26 mouse cellular contexts compared by ENCODE assay signal in genomic region chr8:104367398-104367797, GRCm38 (mm10). TPM values are rescaled to one million over a fixed set of nuclear protein-coding genes. Genes with fewer than 3 reads are reported as not detected.
A peak's percentile ranks its signal among the peaks of the same experiment; 100 is the strongest.
DNase-seq lines count a peak whose midpoint lies in the region; ATAC-seq lines count a peak whose summit lies in the region.
"Had no signal": no experiment of that assay in that cellular context is flagged by ENCODE, and none has a peak within 500 bp of the region (broad histone marks: within the 10 kb centered on the region; RNA-seq: fewer than 3 reads in every experiment).

No protein-coding gene starts in this region.

- 36% methylated on average over 5 of the region's 5 CpGs for WGBS in neural tube, embryonic 11.5 days
- WGBS in neural tube, embryonic 15.5 days: 27% methylated on average over 5 of the region's 5 CpGs
- WGBS in forebrain, embryonic 16.5 days: 5% methylated on average over 5 of the region's 5 CpGs
- WGBS in midbrain, embryonic 14.5 days: 50% methylated on average over 5 of the region's 5 CpGs

- no peaks in the 10 kb centered on the region for H3K36me3 ChIP-seq in neural tube, embryonic 11.5 days (ENCODE audit: control insufficient read depth, insufficient read depth, low read length)
- H3K36me3 ChIP-seq in neural tube, embryonic 15.5 days: no peaks in the 10 kb centered on the region
- H3K36me3 ChIP-seq in forebrain, embryonic 16.5 days (ENCODE audit: control insufficient read depth, insufficient read depth): no peaks in the 10 kb centered on the region
- no peaks in the 10 kb centered on the region for H3K36me3 ChIP-seq in midbrain, embryonic 14.5 days (ENCODE audit: control insufficient read depth, insufficient read depth, low read length)
- H3K36me3 ChIP-seq: liver, embryonic 13.5 days had no signal

- H3K9me3 ChIP-seq in neural tube, embryonic 11.5 days (ENCODE audit: control insufficient read depth, low read length): no peaks in the 10 kb centered on the region
- no peaks in the 10 kb centered on the region for H3K9me3 ChIP-seq in neural tube, embryonic 15.5 days (replicated peaks)
- no peaks in the 10 kb centered on the region for H3K9me3 ChIP-seq in forebrain, embryonic 16.5 days (ENCODE audit: control insufficient read depth, low read length)
- H3K9me3 ChIP-seq in midbrain, embryonic 14.5 days (ENCODE audit: control insufficient read depth, low read length): no peaks in the 10 kb centered on the region
- H3K9me3 ChIP-seq: limb, embryonic 12.5 days; liver, embryonic 13.5 days; megakaryocyte, embryonic 14.5 days had no signal

- ATAC-seq in neural tube, embryonic 11.5 days (ENCODE audit: insufficient read depth, low FRiP score, low TSS enrichment): peak; percentile 45; the same call in 1 of the 2 replicates
- ATAC-seq in neural tube, embryonic 15.5 days (ENCODE audit: low FRiP score): no peak
- peak; percentile 39 for ATAC-seq in forebrain, embryonic 16.5 days
- ATAC-seq in midbrain, embryonic 14.5 days (ENCODE audit: low FRiP score, low TSS enrichment): no peak
- ATAC-seq in activated CD4-positive, CD25-positive, alpha-beta regulatory T cell, adult 4 months: no peak
- ATAC-seq: inflammation-experienced regulatory T-cells, adult 6 months; Patski had no signal

- no peak overlapping the region for H3K4me2 ChIP-seq in neural tube, embryonic 11.5 days (ENCODE audit: low read depth)
- no peak overlapping the region for H3K4me2 ChIP-seq in neural tube, embryonic 15.5 days
- H3K4me2 ChIP-seq in forebrain, embryonic 16.5 days (ENCODE audit: low read length): no peak overlapping the region
- H3K4me2 ChIP-seq in midbrain, embryonic 14.5 days (ENCODE audit: low read length): no peak overlapping the region
- H3K4me2 ChIP-seq: limb, embryonic 12.5 days; liver, embryonic 13.5 days had no signal

- H3K4me1 ChIP-seq in neural tube, embryonic 11.5 days (ENCODE audit: control insufficient read depth, insufficient read depth, low read length): no peaks in the 10 kb centered on the region
- peaks cover 23% of the 10 kb centered on the region for H3K4me1 ChIP-seq in neural tube, embryonic 15.5 days
- peaks cover 14% of the 10 kb centered on the region for H3K4me1 ChIP-seq in forebrain, embryonic 16.5 days (replicated peaks; ENCODE audit: control insufficient read depth, insufficient read depth, low read length)
- 0 out of 2 replicates have a peak, but pooled peaks cover 2% of the 10 kb centered on the region for H3K4me1 ChIP-seq in midbrain, embryonic 14.5 days (ENCODE audit: control insufficient read depth, insufficient read depth, low read length)

- DNase-seq in neural tube, embryonic 11.5 days (ENCODE audit: low spot score): no peak
- DNase-seq in midbrain, embryonic 14.5 days: peak; percentile 37
- no peak for DNase-seq in adrenal gland, postnatal 14 days
- DNase-seq in layer of hippocampus, adult 8-10 months (ENCODE audit: low spot score in 2 of 2): no peak
- DNase-seq: cerebellum, postnatal 14 days; embryo, embryonic 11 days; gastrocnemius, postnatal 14 days; kidney, adult 8-10 months; kidney, postnatal 25 days; layer of hippocampus, adult 9-11 months; liver, embryonic 13.5 days; right cerebral cortex, postnatal 4 days; thymus, postnatal 4 days had no signal

- H3K9ac ChIP-seq in neural tube, embryonic 11.5 days (ENCODE audit: low read length): no peak overlapping the region
- H3K9ac ChIP-seq in neural tube, embryonic 15.5 days (replicated peaks): no peak overlapping the region
- no peak overlapping the region for H3K9ac ChIP-seq in forebrain, embryonic 16.5 days (replicated peaks; ENCODE audit: low read depth, low read length)
- no peak overlapping the region for H3K9ac ChIP-seq in midbrain, embryonic 14.5 days (replicated peaks; ENCODE audit: low read length)
- H3K9ac ChIP-seq: limb, embryonic 12.5 days; liver, embryonic 13.5 days had no signal

- H3K27me3 ChIP-seq in neural tube, embryonic 11.5 days (ENCODE audit: control insufficient read depth, insufficient read depth, low read length): no peaks in the 10 kb centered on the region
- no peaks in the 10 kb centered on the region for H3K27me3 ChIP-seq in neural tube, embryonic 15.5 days (replicated peaks)
- no peaks in the 10 kb centered on the region for H3K27me3 ChIP-seq in forebrain, embryonic 16.5 days (replicated peaks; ENCODE audit: control insufficient read depth, insufficient read depth, low read length)
- no peaks in the 10 kb centered on the region for H3K27me3 ChIP-seq in midbrain, embryonic 14.5 days (ENCODE audit: control insufficient read depth, insufficient read depth, low read length)
- H3K27me3 ChIP-seq: limb, embryonic 12.5 days; liver, embryonic 13.5 days; Patski had no signal

- H3K4me3 ChIP-seq in neural tube, embryonic 11.5 days (ENCODE audit: low read depth, low read length): no peak overlapping the region
- no peak overlapping the region for H3K4me3 ChIP-seq in neural tube, embryonic 15.5 days (replicated peaks)
- H3K4me3 ChIP-seq in forebrain, embryonic 16.5 days (replicated peaks; ENCODE audit: low read length): no peak overlapping the region
- no peak overlapping the region for H3K4me3 ChIP-seq in midbrain, embryonic 14.5 days (replicated peaks; ENCODE audit: low read depth, low read length)
- H3K4me3 ChIP-seq: limb, embryonic 12.5 days; liver, embryonic 13.5 days; megakaryocyte, embryonic 14.5 days; myocyte had no signal

- H3K27ac ChIP-seq in neural tube, embryonic 11.5 days (ENCODE audit: low read depth, low read length): no peak overlapping the region
- H3K27ac ChIP-seq in neural tube, embryonic 15.5 days (replicated peaks): no peak overlapping the region
- no peak overlapping the region for H3K27ac ChIP-seq in forebrain, embryonic 16.5 days (ENCODE audit: low read length)
- no peak overlapping the region for H3K27ac ChIP-seq in midbrain, embryonic 14.5 days (replicated peaks; ENCODE audit: low read depth, low read length)
- H3K27ac ChIP-seq: limb, embryonic 12.5 days; liver, embryonic 13.5 days had no signal

RNA-seq across cellular contexts. Expression of gene Cmtm3, which starts 28.2 kb away (rescaled TPM):
- 84.6 and 90.8 TPM in 2 replicates for polyA plus RNA-seq in neural tube, embryonic 11.5 days (2014; fragmentation: Nextera tagmentation; extraction: Ambion mirVana)
- polyA plus RNA-seq in neural tube, embryonic 15.5 days (2015; fragmentation: Nextera tagmentation; extraction: Ambion mirVana): 38.9 and 57.6 TPM in 2 replicates
- 34.0 and 39.6 TPM in 2 replicates for polyA plus RNA-seq in forebrain, embryonic 16.5 days (2015; fragmentation: Nextera tagmentation; extraction: Ambion mirVana)
- 28.6 and 36.9 TPM in 2 replicates for polyA plus RNA-seq in midbrain, embryonic 14.5 days (2014; fragmentation: Nextera tagmentation; extraction: Ambion mirVana)
- polyA plus RNA-seq in activated CD4-positive, CD25-positive, alpha-beta regulatory T cell, adult 4 months (2017; shearing (Covaris generic)): 10 to 100 TPM; 17.1 to 22.7 TPM
- total RNA-seq in adrenal gland, postnatal 14 days (2021): 61.1 and 67.9 TPM in 2 replicates
- 10 to 100 TPM in 3 of 4 experiments, 1 to 10 TPM in 1; 7.7 to 23.1 (median 16.0) TPM for total RNA-seq in layer of hippocampus, adult 8-10 months (2022)

RNA-seq across cellular contexts. Expression of gene Cmtm4, which starts 28.2 kb away (rescaled TPM):
- 2.8 and 3.2 TPM in 2 replicates for polyA plus RNA-seq in neural tube, embryonic 11.5 days (2014; fragmentation: Nextera tagmentation; extraction: Ambion mirVana)
- polyA plus RNA-seq in neural tube, embryonic 15.5 days (2015; fragmentation: Nextera tagmentation; extraction: Ambion mirVana): 2.4 and 2.6 TPM in 2 replicates
- 2.8 and 3.2 TPM in 2 replicates for polyA plus RNA-seq in forebrain, embryonic 16.5 days (2015; fragmentation: Nextera tagmentation; extraction: Ambion mirVana)
- polyA plus RNA-seq in midbrain, embryonic 14.5 days (2014; fragmentation: Nextera tagmentation; extraction: Ambion mirVana): 3.6 and 5.1 TPM in 2 replicates
- polyA plus RNA-seq in activated CD4-positive, CD25-positive, alpha-beta regulatory T cell, adult 4 months (2017; shearing (Covaris generic)): under 1 TPM; 0.40 TPM
- total RNA-seq in adrenal gland, postnatal 14 days (2021): 36.8 and 40.9 TPM in 2 replicates
- 10 to 100 TPM; 59.8 to 75.9 (median 66.7) TPM for total RNA-seq in layer of hippocampus, adult 8-10 months (2022)

RNA-seq across cellular contexts. Expression of gene Cmtm2b, which starts 45.4 kb away (rescaled TPM):
- not detected in 2 replicates for polyA plus RNA-seq in neural tube, embryonic 11.5 days (2014; fragmentation: Nextera tagmentation; extraction: Ambion mirVana)
- not detected in 2 replicates for polyA plus RNA-seq in neural tube, embryonic 15.5 days (2015; fragmentation: Nextera tagmentation; extraction: Ambion mirVana)
- not detected in 2 replicates for polyA plus RNA-seq in forebrain, embryonic 16.5 days (2015; fragmentation: Nextera tagmentation; extraction: Ambion mirVana)
- not detected in 2 replicates for polyA plus RNA-seq in midbrain, embryonic 14.5 days (2014; fragmentation: Nextera tagmentation; extraction: Ambion mirVana)
- not detected for polyA plus RNA-seq in activated CD4-positive, CD25-positive, alpha-beta regulatory T cell, adult 4 months (2017; shearing (Covaris generic))
- total RNA-seq in adrenal gland, postnatal 14 days (2021): not detected in 2 replicates
- total RNA-seq in layer of hippocampus, adult 8-10 months (2022): not detected
- total RNA-seq: gastrocnemius, postnatal 14 days had no signal
- polyA plus RNA-seq: C2C12; frontal cortex, adult 2 months; heart, postnatal 0 days; inflammation-experienced regulatory T-cells, adult 6 months; limb, embryonic 12.5 days; liver, embryonic 13.5 days; lung, embryonic 16.5 days; myocyte; Patski had no signal

RNA-seq across cellular contexts. Expression of gene Gm11020, which starts 46.0 kb away (rescaled TPM):
- polyA plus RNA-seq in neural tube, embryonic 11.5 days (2014; fragmentation: Nextera tagmentation; extraction: Ambion mirVana): not detected in 2 replicates
- polyA plus RNA-seq in neural tube, embryonic 15.5 days (2015; fragmentation: Nextera tagmentation; extraction: Ambion mirVana): not detected in 2 replicates
- not detected in 2 replicates for polyA plus RNA-seq in forebrain, embryonic 16.5 days (2015; fragmentation: Nextera tagmentation; extraction: Ambion mirVana)
- not detected in 2 replicates for polyA plus RNA-seq in midbrain, embryonic 14.5 days (2014; fragmentation: Nextera tagmentation; extraction: Ambion mirVana)
- polyA plus RNA-seq in activated CD4-positive, CD25-positive, alpha-beta regulatory T cell, adult 4 months (2017; shearing (Covaris generic)): not detected
- total RNA-seq in adrenal gland, postnatal 14 days (2021): not detected in 2 replicates
- total RNA-seq in layer of hippocampus, adult 8-10 months (2022): not detected
- total RNA-seq: gastrocnemius, postnatal 14 days had no signal
- polyA plus RNA-seq: C2C12; frontal cortex, adult 2 months; heart, postnatal 0 days; inflammation-experienced regulatory T-cells, adult 6 months; limb, embryonic 12.5 days; liver, embryonic 13.5 days; lung, embryonic 16.5 days; myocyte; Patski; testis, adult 2 months had no signal

RNA-seq across cellular contexts. Expression of gene Cmtm1, which starts 57.5 kb away (rescaled TPM):
- not detected in 2 replicates for polyA plus RNA-seq in neural tube, embryonic 11.5 days (2014; fragmentation: Nextera tagmentation; extraction: Ambion mirVana)
- not detected in 2 replicates for polyA plus RNA-seq in neural tube, embryonic 15.5 days (2015; fragmentation: Nextera tagmentation; extraction: Ambion mirVana)
- polyA plus RNA-seq in forebrain, embryonic 16.5 days (2015; fragmentation: Nextera tagmentation; extraction: Ambion mirVana): not detected in 2 replicates
- polyA plus RNA-seq in midbrain, embryonic 14.5 days (2014; fragmentation: Nextera tagmentation; extraction: Ambion mirVana): not detected in 2 replicates
- polyA plus RNA-seq in activated CD4-positive, CD25-positive, alpha-beta regulatory T cell, adult 4 months (2017; shearing (Covaris generic)): not detected
- not detected in 2 replicates for total RNA-seq in adrenal gland, postnatal 14 days (2021)
- total RNA-seq in layer of hippocampus, adult 8-10 months (2022): not detected
- total RNA-seq: gastrocnemius, postnatal 14 days had no signal
- polyA plus RNA-seq: C2C12; frontal cortex, adult 2 months; heart, postnatal 0 days; inflammation-experienced regulatory T-cells, adult 6 months; limb, embryonic 12.5 days; liver, embryonic 13.5 days; lung, embryonic 16.5 days; myocyte had no signal

Comparison
In these comparisons a context has a peak if more than half of its experiments do, and no peak if none do; other contexts are left out.
1. ATAC-seq: peak in neural tube, embryonic 11.5 days (single experiment) and forebrain, embryonic 16.5 days (single experiment); none in neural tube, embryonic 15.5 days (single experiment), midbrain, embryonic 14.5 days (single experiment) and activated CD4-positive, CD25-positive, alpha-beta regulatory T cell, adult 4 months (single experiment).